Mouse (Mus musculus): ENCODE data around the gene Cbl. TPM values are rescaled to one million over a fixed set of nuclear protein-coding genes. Genes with fewer than 3 reads are reported as not detected.
"Not testable (repeated sequence)": the region's sequence is repeated elsewhere in the genome, so short reads cannot be mapped to it uniquely, and the experiment has no call there.

The Cbl gene
- polyA plus RNA-seq, 1 experiment: 8.2 TPM

- no peak overlapping the region for H3K4me3 ChIP-seq (ENCODE audit: insufficient read depth, poor library complexity, severe bottlenecking)
- peaks cover 3% of the 10 kb centered on the region for H3K79me3 ChIP-seq (ENCODE audit: low read depth)
- H3K79me2 ChIP-seq (ENCODE audit: control insufficient read depth, insufficient read depth): peaks cover 29% of the 10 kb centered on the region
- no peaks in the 10 kb centered on the region for H3K27me3 ChIP-seq (ENCODE audit: control insufficient read depth, insufficient read depth, insufficient read length)
- no peak for TF ChIP-seq CTCF (IDR thresholded peaks at IDR 0.05; ENCODE audit: control insufficient read depth, insufficient read depth, insufficient read length)
- no peak for TF ChIP-seq FOSL1 (IDR thresholded peaks at IDR 0.05; ENCODE audit: insufficient read depth, low read length, poor library complexity, severe bottlenecking)
- TF ChIP-seq CEBPB (IDR thresholded peaks at IDR 0.05; ENCODE audit: low read depth): no peak
- TF ChIP-seq USF1 (IDR thresholded peaks at IDR 0.05; ENCODE audit: low read depth): no peak
- no peak for TF ChIP-seq MAX (IDR thresholded peaks at IDR 0.05)
- no peak for TF ChIP-seq MYOD1 (IDR thresholded peaks at IDR 0.05; ENCODE audit: control insufficient read depth, insufficient read length, low read depth)
- no peak overlapping the region for H3ac ChIP-seq (ENCODE audit: control insufficient read depth, insufficient read length, low read depth)
- no peaks in the 10 kb centered on the region for H3K36me3 ChIP-seq (ENCODE audit: control insufficient read depth, insufficient read depth)
Observed at GRCm38 (mm10) chr9:44114453-44114852, 119.4 kb downstream of the Cbl start.

- peak within 1 kb of the TSS; percentile 30 for H3ac ChIP-seq (ENCODE audit: control insufficient read depth, insufficient read length, low read depth)
- peaks cover 11% of the 10 kb centered on the region for H3K36me3 ChIP-seq (ENCODE audit: control insufficient read depth, insufficient read depth)
- H3K27me3 ChIP-seq (ENCODE audit: control insufficient read depth, insufficient read depth, insufficient read length): no peaks in the 10 kb centered on the region
- TF ChIP-seq MYOG (IDR thresholded peaks at IDR 0.05; ENCODE audit: control insufficient read depth, extremely low read depth, insufficient read length) (no peak), CTCF (IDR thresholded peaks at IDR 0.05; ENCODE audit: control insufficient read depth, insufficient read depth, insufficient read length) (no peak), FOSL1 (IDR thresholded peaks at IDR 0.05; ENCODE audit: insufficient read depth, low read length, poor library complexity, severe bottlenecking) (no peak), MYOD1 (IDR thresholded peaks at IDR 0.05; ENCODE audit: control insufficient read depth, insufficient read length, low read depth) (no peak), USF1 (IDR thresholded peaks at IDR 0.05; ENCODE audit: low read depth) (no peak), MAX (IDR thresholded peaks at IDR 0.05) (no peak), CEBPB (IDR thresholded peaks at IDR 0.05; ENCODE audit: low read depth) (no peak)
- H3K4me3 ChIP-seq (ENCODE audit: insufficient read depth, poor library complexity, severe bottlenecking): peak within 1 kb of the TSS; percentile 60
- peaks cover 41% of the 10 kb centered on the region for H3K79me2 ChIP-seq (ENCODE audit: control insufficient read depth, insufficient read depth)
- H3K79me3 ChIP-seq (ENCODE audit: low read depth): peaks cover 14% of the 10 kb centered on the region
Observed at GRCm38 (mm10) chr9:44113105-44113789, 120.6 kb downstream of the Cbl start, which contains the start of the genes Gm49380 and Rnf26. TSS of gene Gm49380 (minus strand) at chr9:44113500. TSS of gene Rnf26 (minus strand) at chr9:44113517.

GRCm38 (mm10) chr9:44111909-44112308, 121.9 kb downstream of the Cbl start:
- not testable (repeated sequence) for H3K27me3 ChIP-seq (ENCODE audit: control insufficient read depth, insufficient read depth, insufficient read length); H3ac ChIP-seq (ENCODE audit: control insufficient read depth, insufficient read length, low read depth)
- Histone ChIP-seq H3K36me3 (ENCODE audit: control insufficient read depth, insufficient read depth) (peaks cover 11% of the 10 kb centered on the region), H3K79me2 (ENCODE audit: control insufficient read depth, insufficient read depth) (peaks cover 55% of the 10 kb centered on the region), H3K79me3 (ENCODE audit: low read depth) (peaks cover 20% of the 10 kb centered on the region), H3K4me3 (ENCODE audit: insufficient read depth, poor library complexity, severe bottlenecking) (peak overlapping the region; percentile 60)

- peaks cover 64% of the 10 kb centered on the region for H3K79me2 ChIP-seq (ENCODE audit: control insufficient read depth, insufficient read depth)
- no peak overlapping the region for H3ac ChIP-seq (ENCODE audit: control insufficient read depth, insufficient read length, low read depth)
- no peak overlapping the region for H3K4me3 ChIP-seq (ENCODE audit: insufficient read depth, poor library complexity, severe bottlenecking)
- no peak for TF ChIP-seq CEBPB (IDR thresholded peaks at IDR 0.05; ENCODE audit: low read depth)
- TF ChIP-seq MAX (IDR thresholded peaks at IDR 0.05): no peak
- TF ChIP-seq CTCF (IDR thresholded peaks at IDR 0.05; ENCODE audit: control insufficient read depth, insufficient read depth, insufficient read length): peak; percentile 15
- H3K36me3 ChIP-seq (ENCODE audit: control insufficient read depth, insufficient read depth): peaks cover 11% of the 10 kb centered on the region
- H3K79me3 ChIP-seq (ENCODE audit: low read depth): peaks cover 23% of the 10 kb centered on the region
- H3K27me3 ChIP-seq (ENCODE audit: control insufficient read depth, insufficient read depth, insufficient read length): no peaks in the 10 kb centered on the region
Observed at GRCm38 (mm10) chr9:44109360-44110095, 124.3 kb downstream of the Cbl start.

GRCm38 (mm10) chr9:44108269-44109055, 125.4 kb downstream of the Cbl start:
- no peak overlapping the region for H3ac ChIP-seq (ENCODE audit: control insufficient read depth, insufficient read length, low read depth)
- peaks cover 64% of the 10 kb centered on the region for H3K79me2 ChIP-seq (ENCODE audit: control insufficient read depth, insufficient read depth)
- peaks cover 23% of the 10 kb centered on the region for H3K79me3 ChIP-seq (ENCODE audit: low read depth)
- TF ChIP-seq CEBPB (IDR thresholded peaks at IDR 0.05; ENCODE audit: low read depth) (no peak), USF1 (IDR thresholded peaks at IDR 0.05; ENCODE audit: low read depth) (no peak), CTCF (IDR thresholded peaks at IDR 0.05; ENCODE audit: control insufficient read depth, insufficient read depth, insufficient read length) (no peak), MAX (IDR thresholded peaks at IDR 0.05) (no peak), MYOD1 (IDR thresholded peaks at IDR 0.05; ENCODE audit: control insufficient read depth, insufficient read length, low read depth) (no peak), FOSL1 (IDR thresholded peaks at IDR 0.05; ENCODE audit: insufficient read depth, low read length, poor library complexity, severe bottlenecking) (no peak), MYOG (IDR thresholded peaks at IDR 0.05; ENCODE audit: control insufficient read depth, extremely low read depth, insufficient read length) (no peak)
- no peaks in the 10 kb centered on the region for H3K27me3 ChIP-seq (ENCODE audit: control insufficient read depth, insufficient read depth, insufficient read length)
- H3K36me3 ChIP-seq (ENCODE audit: control insufficient read depth, insufficient read depth): peaks cover 11% of the 10 kb centered on the region
- no peak overlapping the region for H3K4me3 ChIP-seq (ENCODE audit: insufficient read depth, poor library complexity, severe bottlenecking)

Data from C2C12 (cell line).